Mouse (Mus musculus) cerebellum, adult 8-10 months (tissue): ENCODE data around the gene Wfdc3.
A peak's percentile ranks its signal among the peaks of the same experiment; 100 is the strongest.
"Not testable (repeated sequence)": the region's sequence is repeated elsewhere in the genome, so short reads cannot be mapped to it uniquely, and the experiment has no call there.

ENCODE experiments used
- DNase-seq: peaks from one replicate; pipeline ENCODE4 v3.0.0; 2022

The Wfdc3 gene

GRCm38 (mm10) chr2:164735446-164735845, 10.3 kb downstream of the Wfdc3 start:
- DNase-seq: no peak

- no peak for DNase-seq
Measured at GRCm38 (mm10) chr2:164734839-164735238, 10.9 kb downstream of the Wfdc3 start.

GRCm38 (mm10) chr2:164733259-164733658, 12.5 kb downstream of the Wfdc3 start:
- DNase-seq: no peak

GRCm38 (mm10) chr2:164731719-164732118, 14.0 kb downstream of the Wfdc3 start:
- no peak for DNase-seq

DNA sequence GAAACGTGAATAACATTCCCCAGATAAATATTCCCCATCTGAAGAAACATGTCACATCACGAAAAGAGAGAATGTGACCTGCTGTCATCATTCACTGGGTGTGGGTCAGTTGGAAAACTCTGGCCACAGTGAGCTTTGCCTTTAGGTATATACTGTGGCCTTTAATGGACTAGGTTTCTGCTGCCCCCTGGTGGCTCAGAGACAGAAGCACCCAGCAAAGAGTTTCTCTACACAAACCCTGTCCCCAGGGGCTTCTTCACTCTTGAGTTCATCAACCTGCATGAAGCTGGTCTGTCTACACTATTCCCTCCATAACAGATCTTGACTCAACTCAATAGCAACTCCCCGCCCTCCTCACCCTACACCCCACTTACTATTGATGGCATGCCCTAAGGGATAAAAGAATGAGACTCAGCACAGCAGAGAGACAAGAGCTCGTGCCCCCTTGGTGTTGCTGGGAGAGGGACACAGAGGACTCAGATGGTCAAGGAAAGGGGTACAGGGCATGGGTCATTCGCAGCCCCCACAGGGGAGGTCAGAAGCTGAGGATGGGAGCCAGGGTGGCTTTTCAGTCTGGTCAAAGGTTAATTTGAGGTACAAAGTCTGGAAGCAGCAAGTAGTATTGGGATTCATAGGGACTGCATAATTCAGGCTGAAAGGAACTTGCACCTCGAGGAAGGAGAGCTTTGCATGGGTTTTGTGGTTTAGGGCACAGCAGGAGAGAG, 19.7 kb downstream of the Wfdc3 start:
- DNase-seq: peak; percentile 48

- DNase-seq: no peak
Measured at GRCm38 (mm10) chr2:164723276-164723675, 22.5 kb downstream of the Wfdc3 start.

- not testable (repeated sequence) for DNase-seq
Measured at GRCm38 (mm10) chr2:164716194-164716786, 29.4 kb downstream of the Wfdc3 start.

GRCm38 (mm10) chr2:164715005-164715404, 30.7 kb downstream of the Wfdc3 start, which contains the start of gene Spint5:
Spint5 (plus strand) TSS chr2:164715305.
- no peak for DNase-seq

- no peak for DNase-seq
Measured at GRCm38 (mm10) chr2:164705991-164706390, 39.7 kb downstream of the Wfdc3 start.

DNA sequence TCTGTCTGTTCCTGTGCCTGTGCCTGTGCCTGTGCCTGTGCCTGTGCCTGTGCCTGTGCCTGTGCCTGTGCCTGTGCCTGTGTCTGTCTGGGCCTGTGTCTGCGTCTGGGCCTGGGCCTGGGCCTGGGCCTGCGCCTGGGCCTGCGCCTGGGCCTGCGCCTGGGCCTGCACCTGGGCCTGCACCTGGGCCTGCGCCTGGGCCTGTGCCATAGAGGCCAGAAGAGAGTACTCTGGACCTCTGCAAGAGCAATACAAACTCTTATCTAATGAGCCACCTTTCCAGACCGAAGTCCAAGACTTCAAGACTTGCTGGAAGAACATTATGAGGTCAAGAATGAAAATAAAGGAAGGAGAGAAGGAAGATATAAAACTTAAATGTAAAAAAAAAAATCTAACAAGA, 40.4 kb downstream of the Wfdc3 start:
- no peak for DNase-seq

DNA sequence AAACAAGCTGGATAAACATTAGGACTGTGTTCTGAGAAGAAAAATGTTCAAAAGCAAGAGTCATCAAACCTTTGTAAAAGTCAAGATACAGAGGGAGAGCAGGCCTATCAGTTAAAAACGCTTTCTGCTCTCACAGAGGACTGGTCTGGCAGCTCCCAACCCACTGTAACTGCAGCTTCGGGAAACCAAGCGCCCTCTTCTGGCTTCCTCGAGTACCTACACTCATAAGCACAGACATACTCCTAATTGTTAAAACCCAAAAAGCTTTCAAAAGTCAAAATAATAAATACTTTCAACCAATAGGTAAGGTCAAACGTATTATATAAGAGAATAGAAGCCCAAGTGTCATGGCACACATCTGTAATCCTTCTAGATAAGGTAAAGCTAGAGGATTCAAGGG, 41.5 kb downstream of the Wfdc3 start:
- DNase-seq: no peak

GRCm38 (mm10) chr2:164701761-164702160, 44.0 kb downstream of the Wfdc3 start:
- DNase-seq: no peak

DNA sequence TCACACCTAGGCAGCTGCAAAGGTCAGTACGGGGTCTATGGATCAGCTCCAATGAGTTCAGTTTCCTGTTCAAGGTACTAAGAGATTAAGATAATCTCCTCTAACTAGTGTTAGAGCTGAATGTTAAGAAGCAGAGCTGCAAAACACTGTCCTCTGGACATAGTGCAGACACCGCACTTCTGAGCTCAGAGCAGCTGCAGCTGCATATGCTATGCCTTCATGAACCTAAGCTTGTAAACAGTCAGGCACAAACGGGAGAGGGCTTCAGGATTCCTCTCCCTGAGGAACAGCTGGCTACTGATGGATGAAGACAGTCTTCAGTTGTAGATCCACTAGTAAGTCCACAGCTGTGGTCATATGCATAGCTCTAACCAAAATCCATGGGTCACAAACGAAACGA, 44.8 kb downstream of the Wfdc3 start:
- DNase-seq: no peak

DNA sequence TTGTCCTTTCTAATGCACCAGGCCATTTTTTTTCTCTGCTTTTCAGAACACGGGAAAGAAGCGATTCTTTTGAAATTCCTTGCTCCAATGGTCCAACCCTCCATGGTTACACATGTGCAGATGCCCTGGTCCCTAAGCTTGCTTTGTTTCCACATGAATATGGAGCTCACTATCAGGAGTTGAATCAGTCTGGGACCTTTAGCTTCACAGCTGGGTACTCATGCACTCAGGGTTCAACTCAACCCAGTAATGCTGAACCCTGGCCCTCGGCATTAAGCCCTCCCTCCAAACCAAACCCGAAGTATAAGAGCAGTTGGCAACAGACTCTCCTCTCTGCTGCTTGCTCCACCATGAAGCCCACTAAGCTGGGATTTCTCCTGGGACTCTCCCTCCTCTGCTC, 47.5 kb downstream of the Wfdc3 start, which contains the start of gene Spint4:
TSS of gene Spint4 (plus strand) at position 301 of the 400 bp plus-strand sequence.
- no peak for DNase-seq

DNA sequence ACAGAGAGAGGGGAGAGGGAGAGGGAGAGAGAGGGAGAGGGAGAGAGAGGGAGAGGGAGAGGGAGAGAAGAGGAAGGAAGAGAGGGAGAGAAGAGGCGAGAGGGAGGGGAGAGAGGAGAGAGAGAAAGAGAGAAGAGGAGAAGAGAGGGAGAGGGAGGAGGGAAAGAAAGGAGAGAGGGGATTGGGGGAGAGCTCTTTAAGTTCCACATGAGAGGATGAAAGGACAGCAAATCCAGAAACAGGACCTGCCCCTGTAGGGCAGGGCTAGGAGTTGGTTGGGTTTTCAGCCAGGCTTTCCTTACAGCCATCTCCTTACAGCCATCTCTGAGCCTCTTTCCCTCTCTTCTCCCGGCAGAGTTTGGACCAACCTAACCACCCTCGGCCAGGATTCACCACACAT, 60.9 kb downstream of the Wfdc3 start, which contains the start of gene Wfdc13:
TSS of gene Wfdc13 (plus strand) at position 301 of the 400 bp plus-strand sequence.
- no peak for DNase-seq
